Mouse (Mus musculus): ENCODE results near the gene Magea5. TPM values are rescaled to one million over a fixed set of nuclear protein-coding genes. Genes with fewer than 3 reads are reported as not detected.

Gene Magea5
- polyA plus RNA-seq (2017; shearing (Covaris generic)) = not detected

GRCm38 (mm10) chrX:155063045-155063444, at the start of gene Magea5:
TSS of gene Magea5 (minus strand) at chrX:155063145.

GRCm38 (mm10) chrX:155093566-155093965, 30.6 kb upstream of the Magea5 start, which contains the start of gene Magea2:
TSS of gene Magea2 (minus strand) at chrX:155093666.

GRCm38 (mm10) chrX:155089693-155090092, 26.7 kb upstream of the Magea5 start, which contains the start of gene Magea1:
TSS of gene Magea1 (minus strand) at chrX:155089793.

Other genes with a start within 250 kb of the Magea5 start
- gene Cldn34b1, start 172.9 kb downstream of the Magea5 start, polyA plus RNA-seq (2017; shearing (Covaris generic)) = not detected
- gene Magea6, start 127.2 kb downstream of the Magea5 start, polyA plus RNA-seq (2017; shearing (Covaris generic)) = not detected
- gene Magea3, start 113.6 kb downstream of the Magea5 start, polyA plus RNA-seq (2017; shearing (Covaris generic)) = not detected
- not detected for gene Magea8, start 67.3 kb downstream of the Magea5 start, polyA plus RNA-seq (2017; shearing (Covaris generic))
- not detected for gene Magea1, start 26.6 kb upstream of the Magea5 start, polyA plus RNA-seq (2017; shearing (Covaris generic))
- not detected for gene Magea2, start 30.5 kb upstream of the Magea5 start, polyA plus RNA-seq (2017; shearing (Covaris generic))
- not detected for gene Cldn34b2, start 65.3 kb upstream of the Magea5 start, polyA plus RNA-seq (2017; shearing (Covaris generic))
- gene Sat1, start 153.3 kb upstream of the Magea5 start, polyA plus RNA-seq (2017; shearing (Covaris generic)) = 336 TPM
- gene Acot9, start 199.3 kb upstream of the Magea5 start, polyA plus RNA-seq (2017; shearing (Covaris generic)) = 107 TPM